Mouse (Mus musculus) kidney, postnatal 10 days (tissue): ENCODE results near the gene Fstl3.

Source experiments
- DNase-seq: peaks from one replicate; pipeline ENCODE4 v3.0.0; 2021; ENCODE audit warnings: mixed read lengths

The Fstl3 gene

GRCm38 (mm10) chr10:79815671-79816494, 38.8 kb downstream of the Fstl3 start:
- DNase-seq, result peak; percentile 75

DNA sequence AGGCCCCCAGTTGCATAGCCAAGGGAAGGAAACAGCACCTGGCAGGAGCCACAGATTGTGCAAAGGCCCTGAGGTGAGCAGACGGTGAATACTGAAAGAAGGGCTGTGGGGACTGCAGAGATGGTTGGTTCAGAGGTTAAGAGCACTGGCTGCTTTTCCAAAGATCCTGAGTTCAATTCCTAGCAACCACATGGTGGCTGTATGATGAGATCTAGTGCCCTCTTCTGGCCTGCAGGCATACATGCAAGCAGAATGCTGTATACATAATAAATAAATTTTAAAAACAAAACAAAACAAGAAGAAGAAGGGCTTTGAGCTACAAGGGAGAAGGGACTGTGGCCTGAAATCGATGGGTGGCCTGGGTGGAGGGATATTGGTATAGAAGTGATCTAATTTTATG, 40.0 kb downstream of the Fstl3 start:
- DNase-seq, result no peak

GRCm38 (mm10) chr10:79818225-79818624, 41.2 kb downstream of the Fstl3 start:
- no peak for DNase-seq

DNA sequence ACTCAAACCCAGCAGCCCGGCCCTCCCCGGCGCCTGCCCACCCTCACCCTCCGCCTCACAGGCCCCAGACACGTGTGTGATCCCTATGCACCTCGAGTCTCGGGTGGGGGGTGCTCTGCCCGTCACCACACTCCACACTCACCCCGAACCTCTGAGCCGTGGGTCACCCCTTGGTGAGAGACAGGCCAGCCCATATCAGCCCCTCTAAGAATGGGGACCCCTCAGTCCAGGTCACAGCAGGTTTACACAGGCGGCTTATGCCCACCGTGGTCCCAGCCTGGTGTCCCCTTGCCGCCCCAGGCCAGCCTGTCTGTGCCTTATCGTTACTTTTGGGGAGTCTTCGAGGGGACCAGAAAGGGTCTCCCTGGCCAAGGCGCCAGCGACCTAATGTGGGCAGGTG, 42.5 kb downstream of the Fstl3 start:
- no peak for DNase-seq

DNA sequence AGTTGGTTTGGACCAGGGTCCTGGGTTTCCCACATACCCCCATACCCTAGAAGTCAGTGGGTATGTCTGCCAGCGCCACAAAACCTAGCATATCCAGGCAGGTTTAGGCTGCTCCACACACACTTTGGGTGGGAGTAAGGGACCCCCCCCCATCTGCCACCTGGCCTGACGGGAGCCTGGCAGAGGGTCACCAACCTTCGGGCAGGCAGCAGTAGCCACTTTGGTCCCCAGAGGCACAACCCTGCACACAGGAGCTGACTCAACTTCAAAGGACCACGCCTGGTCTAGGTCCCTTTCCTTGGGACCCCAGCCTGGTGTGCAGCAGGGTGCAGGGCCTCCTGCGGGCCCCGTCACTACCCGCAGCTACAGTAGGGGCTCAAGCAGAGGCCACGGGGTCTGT, 43.2 kb downstream of the Fstl3 start:
- no peak for DNase-seq

DNA sequence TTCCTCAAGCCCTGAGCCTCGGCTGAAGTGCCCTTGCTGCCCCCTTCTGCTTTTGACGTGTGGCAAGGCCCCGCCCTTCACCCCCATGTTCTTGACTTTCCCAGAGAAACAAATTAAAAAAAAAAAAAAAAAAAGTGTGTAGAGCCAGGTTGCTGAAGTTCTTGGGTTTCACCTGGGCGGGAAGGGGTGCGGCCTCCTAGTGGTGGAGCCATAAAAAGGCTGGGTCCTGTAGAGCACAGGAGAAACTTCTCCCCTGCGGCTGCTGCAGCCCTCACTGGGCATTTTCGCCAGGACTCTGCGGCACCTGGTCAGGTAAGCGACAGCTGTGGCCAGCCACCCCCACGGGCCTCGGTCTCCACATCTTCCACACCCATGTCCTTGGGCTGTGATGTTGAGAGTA, 43.7 kb downstream of the Fstl3 start, which contains the start of gene Misp:
Misp (plus strand) TSS at position 208 of the 400 bp plus-strand sequence.
- DNase-seq, result peak; percentile 69

- no peak for DNase-seq
These were observed 44.7 kb downstream of the Fstl3 start for GRCm38 (mm10) chr10:79821731-79822130.

GRCm38 (mm10) chr10:79822372-79822771, 45.3 kb downstream of the Fstl3 start:
- DNase-seq, result peak; percentile 82

GRCm38 (mm10) chr10:79823011-79823410, 45.9 kb downstream of the Fstl3 start:
- DNase-seq, result no peak

GRCm38 (mm10) chr10:79824413-79824812, 47.3 kb downstream of the Fstl3 start:
- no peak for DNase-seq

DNA sequence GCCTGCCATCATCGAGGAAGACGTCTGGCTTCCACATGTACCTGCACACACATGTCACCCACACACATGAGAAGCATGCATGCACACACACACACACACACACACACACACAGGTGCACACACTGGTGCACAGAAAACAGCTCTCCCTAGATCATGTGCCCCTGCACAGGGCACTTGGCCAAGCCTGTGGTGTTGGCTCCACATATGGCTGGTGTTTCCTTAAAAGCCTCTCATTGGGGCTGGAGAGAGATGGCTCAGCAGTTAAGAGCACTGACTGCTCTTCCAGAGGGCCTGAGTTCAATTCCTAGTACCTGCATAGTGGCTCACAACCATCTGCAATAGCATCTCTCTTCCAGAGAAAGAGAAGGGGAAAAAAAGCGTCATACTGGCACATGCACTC, 54.5 kb downstream of the Fstl3 start:
- DNase-seq, result no peak
